Mouse (Mus musculus): ENCODE results near the gene Farp1.

The Farp1 gene

DNA sequence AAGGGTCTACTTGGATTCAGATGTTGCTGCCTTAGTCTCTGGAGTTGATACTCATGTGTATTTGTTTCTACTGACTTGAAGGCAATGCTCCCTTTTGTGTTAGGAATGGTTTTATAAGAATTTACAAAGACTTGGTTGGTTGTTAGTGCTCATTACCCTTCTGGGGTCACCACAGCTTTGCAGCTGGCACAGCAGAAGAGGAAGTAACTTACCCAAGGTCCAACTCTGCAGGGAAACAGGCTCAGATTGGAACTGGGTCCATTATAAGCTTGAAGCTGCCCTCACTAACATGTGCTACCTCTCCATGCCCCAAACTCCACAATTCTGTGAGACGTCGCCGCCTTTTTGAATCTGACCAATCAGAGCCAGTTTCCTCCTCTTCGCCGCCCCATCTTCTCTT lies 22.8 kb downstream of the Farp1 start:
- DNase-seq (ENCODE audit: low spot score), result no peak

DNA sequence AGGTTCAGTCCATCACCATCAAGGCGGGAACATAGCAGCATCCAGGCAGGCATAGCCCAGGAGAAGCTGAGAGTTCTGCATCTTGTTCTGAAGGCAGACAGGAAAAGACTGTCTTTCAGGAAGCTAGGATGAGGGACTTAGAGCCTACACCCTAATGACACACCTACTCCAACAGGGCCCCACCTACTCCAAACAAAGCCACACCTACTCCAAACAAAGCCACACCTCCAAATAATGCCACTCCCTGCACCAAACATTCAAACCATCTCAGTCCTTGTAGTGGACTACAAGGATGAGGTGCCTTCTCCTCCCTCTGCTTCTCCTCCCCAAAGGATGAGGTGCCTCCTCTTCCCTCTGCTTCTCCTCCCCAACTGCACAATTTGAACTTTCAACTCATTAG lies 23.5 kb downstream of the Farp1 start:
- DNase-seq (ENCODE audit: low spot score), result no peak

DNA sequence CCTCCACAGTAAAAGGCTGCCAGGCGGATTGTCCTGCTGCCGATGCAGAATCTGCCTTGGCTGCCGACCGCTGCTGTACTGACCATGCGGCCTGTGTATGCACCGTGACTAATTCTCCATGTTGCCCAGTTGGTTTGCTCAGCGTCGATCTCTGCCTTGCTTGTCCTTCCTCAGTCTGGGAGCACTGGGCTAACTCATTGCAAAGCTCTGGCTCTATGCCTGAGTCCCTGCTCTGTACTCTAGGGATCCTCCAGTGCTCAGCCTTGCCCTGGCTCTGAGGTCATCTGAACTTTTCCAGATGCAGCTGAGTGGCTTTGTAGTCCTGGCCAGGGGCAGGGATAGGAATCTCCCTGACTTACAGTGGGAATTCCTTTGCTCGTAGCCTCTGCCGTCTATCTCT lies 24.3 kb downstream of the Farp1 start:
- peak; percentile 51 for DNase-seq (ENCODE audit: low spot score)

- DNase-seq (ENCODE audit: low spot score), result no peak
These were observed 25.5 kb downstream of the Farp1 start for GRCm38 (mm10) chr14:121060484-121060883.

GRCm38 (mm10) chr14:121061686-121062085 lies 26.7 kb downstream of the Farp1 start:
- peak; percentile 49 for DNase-seq (ENCODE audit: low spot score)

DNA sequence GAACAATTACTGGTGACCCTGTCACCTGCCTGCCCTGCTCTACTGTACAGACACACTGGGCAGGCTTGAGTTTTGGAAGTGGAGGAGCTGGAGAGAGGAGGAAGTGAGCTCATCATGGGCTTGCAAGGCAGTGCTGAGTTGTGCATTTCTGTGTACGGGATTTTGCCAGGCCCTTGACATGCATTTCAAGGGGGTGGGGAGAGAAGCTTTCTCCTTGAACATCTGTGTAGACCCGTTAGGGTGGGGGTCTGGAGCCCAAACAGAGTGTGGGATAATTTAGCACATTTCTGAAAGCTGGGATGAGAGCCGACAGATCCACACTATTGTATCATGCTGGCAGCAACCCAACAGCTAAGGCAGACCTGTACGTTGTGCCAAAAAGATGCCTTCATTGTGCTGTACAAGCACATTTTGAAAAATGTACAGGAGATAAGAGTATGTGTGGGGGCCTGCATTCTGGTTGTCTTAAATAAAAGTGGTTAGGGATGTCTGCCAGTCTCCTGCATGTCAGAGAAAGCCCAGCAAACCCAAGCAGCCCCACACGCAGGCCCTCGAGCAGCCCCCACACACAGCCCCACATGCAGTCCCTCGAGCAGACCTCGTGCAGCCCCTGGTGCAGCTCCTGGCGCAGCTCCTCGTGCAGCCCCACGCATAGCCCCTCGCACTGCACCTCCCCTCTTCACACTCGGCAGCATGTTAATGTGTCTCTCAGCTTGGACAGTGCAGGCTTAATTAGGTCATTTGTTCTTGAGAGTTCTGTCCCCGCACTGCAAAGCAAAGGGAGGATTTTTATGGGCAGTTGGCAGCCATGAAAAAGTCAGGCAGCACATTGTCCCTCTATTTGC lies 27.5 kb downstream of the Farp1 start:
- DNase-seq (ENCODE audit: low spot score), result peak; percentile 55

DNA sequence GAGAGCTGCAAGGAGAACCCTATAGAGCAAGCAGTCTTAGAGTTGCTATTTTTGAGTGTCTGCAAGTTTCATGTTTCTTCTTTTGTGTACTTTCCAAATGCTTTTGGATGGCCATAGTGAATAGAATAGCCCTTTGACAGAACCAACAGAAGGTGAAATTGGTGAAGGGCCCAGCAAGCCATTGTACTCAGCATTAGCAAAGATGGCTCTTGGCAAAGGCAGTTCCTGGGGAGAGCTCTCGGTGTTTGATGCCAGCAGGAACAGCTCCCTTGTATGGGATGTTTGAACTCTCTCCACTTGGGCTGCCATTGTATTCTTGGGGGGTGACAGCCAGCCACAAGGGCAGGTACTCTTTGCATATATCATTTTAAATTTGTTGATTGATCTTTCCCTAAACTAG lies 29.7 kb downstream of the Farp1 start:
- no peak for DNase-seq (ENCODE audit: low spot score)

GRCm38 (mm10) chr14:121073093-121073866 lies 38.3 kb downstream of the Farp1 start:
- DNase-seq (ENCODE audit: low spot score), result no peak

DNA sequence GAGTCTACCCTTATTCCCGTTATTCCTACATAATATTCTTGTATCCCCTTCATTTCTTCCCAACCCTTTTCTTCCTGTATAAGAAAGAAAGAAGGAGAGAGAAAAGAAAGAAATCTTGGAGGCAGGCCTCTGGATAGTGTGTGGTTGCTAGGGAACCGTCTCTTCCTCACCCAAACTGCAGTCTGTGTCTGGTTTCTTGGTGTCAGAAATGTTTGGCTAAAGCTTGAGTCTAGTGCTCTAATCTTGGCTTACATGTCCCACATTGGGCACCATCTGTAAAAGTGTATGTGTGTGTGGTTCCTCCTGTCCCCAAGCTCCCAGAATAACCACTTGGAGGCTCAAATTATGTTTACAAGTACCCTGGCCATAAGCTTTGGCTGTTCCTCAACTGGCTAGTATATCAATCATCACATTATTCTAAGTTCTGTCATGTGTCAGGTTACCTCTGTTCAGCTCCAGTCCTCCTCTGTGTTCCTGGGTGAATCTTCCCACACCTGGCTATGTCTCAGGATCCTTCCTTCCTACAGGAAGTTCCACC lies 39.3 kb downstream of the Farp1 start:
- DNase-seq (ENCODE audit: low spot score), result no peak

DNA sequence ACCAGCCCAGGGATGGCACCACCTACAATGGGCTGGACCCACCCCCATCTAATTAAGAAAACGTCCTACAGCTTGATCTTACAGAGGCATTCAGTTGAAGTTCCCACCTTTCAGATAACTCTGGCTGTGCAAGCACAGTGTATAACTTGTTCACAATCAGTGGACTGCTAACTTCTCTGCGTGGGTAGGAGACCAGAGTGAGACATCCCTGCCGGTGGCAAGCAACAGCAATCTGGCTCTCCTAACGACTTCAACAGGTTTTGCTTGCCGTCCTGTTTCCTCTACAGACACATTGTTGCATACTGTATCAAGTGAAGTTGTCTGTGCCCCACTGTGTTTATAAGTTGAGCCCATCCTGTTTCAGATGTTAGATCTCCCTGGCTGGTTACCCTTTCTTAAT lies 45.7 kb downstream of the Farp1 start:
- DNase-seq (ENCODE audit: low spot score), result no peak

- no peak for DNase-seq (ENCODE audit: low spot score)
These were observed 47.3 kb downstream of the Farp1 start for GRCm38 (mm10) chr14:121082341-121082740.

DNA sequence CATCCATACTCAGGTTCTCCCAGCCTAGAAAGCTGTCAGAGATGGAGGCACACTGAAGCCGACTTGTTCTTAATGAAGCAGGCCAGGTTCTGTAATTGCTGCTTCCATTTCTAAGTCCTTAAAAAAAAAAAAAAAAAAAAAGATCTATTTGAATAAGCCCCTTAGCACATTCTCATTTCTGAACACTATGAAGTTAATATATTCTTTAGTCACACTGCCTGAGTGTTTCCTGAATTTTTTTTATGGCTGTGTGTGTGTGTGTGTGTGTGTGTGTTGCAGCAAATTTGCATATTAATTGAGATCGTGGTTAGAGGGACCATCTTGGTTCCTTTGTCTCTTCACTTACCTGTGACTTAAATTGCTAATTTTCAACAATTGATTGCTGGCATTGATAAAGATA lies 47.8 kb downstream of the Farp1 start:
- DNase-seq (ENCODE audit: low spot score), result no peak

DNA sequence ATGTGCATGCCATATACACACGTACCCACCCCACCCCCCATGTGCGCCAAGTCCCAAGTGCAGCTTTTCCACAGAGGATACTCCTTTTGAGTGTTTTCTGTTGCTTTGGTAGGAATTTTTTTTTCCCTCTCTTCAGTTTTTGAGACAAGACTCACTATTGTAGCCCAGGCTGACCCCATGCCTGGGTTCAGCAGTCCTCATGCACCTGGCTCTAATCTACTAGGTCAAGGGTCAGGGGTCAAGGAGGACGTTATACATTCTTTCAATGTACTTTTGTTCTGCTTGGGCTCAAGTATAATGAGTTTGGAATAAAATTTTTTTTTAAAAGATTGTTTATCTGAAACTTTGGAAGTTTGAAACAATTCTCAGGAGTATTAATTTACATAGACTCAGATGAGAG lies 48.4 kb downstream of the Farp1 start:
- DNase-seq (ENCODE audit: low spot score), result no peak

GRCm38 (mm10) chr14:121092517-121092916 lies 57.5 kb downstream of the Farp1 start:
- DNase-seq (ENCODE audit: low spot score), result no peak

DNA sequence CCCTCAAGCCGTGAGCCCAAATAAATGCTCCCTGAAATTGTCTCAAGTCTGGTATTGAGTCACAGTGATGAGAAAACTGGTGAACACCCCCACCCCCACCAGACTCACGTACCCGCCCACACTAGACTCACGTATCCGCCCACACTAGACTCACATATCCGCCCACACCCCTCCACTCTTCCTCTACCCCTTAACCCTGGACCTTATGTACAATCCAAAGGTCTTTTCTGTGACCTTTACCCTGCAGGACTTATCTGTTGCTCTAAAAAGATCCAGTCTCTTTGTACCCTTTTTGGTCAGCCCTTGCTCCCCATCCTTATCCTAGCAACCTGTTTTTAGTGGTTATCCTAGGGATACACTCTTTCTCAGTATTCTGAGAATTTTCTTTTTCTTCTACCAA lies 58.9 kb downstream of the Farp1 start:
- DNase-seq (ENCODE audit: low spot score), result no peak

GRCm38 (mm10) chr14:121097640-121098435 lies 62.8 kb downstream of the Farp1 start:
- no peak for DNase-seq (ENCODE audit: low spot score)

- peak; percentile 35 for DNase-seq (ENCODE audit: low spot score)
These were observed 64.1 kb downstream of the Farp1 start for GRCm38 (mm10) chr14:121099120-121099519.

GRCm38 (mm10) chr14:121099876-121100275 lies 64.9 kb downstream of the Farp1 start:
- no peak for DNase-seq (ENCODE audit: low spot score)

DNA sequence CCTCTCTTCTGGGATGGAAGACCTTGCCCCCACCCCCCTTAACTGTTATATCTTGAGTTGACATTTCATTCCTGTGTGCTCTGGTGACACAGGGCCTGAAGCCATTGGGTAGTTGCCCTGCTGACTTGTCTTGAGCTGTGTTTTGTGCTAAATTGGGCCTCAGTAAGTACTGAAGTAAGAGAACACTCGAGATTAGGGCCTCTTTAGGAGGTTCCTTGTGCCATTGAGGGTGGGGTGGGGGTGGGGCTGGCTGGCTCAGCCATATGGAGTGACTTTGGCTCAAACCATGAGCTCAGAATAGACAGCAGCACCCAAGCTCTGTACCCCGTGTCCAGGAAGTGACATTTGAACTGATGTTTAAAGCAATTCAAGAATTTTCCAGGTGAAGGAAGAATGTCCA lies 65.8 kb downstream of the Farp1 start:
- no peak for DNase-seq (ENCODE audit: low spot score)

DNA sequence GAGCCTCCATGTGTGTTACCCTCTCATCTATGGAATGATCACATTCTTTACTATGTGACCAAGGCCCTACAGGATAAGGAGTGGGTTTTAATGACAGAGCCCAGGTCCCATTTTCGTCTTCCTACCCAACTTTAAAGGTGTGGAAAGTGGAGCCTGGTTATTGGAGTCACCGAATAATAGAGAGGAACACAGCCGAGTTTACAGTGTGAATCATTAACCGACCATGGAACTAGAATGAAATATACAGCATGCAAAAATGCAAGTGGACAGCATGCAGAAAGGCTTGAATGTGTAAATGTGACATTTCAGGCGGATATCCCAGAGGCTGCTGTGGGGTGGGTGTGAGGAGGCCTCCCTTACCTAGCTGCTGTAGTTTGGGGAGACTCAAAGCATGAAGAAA lies 66.5 kb downstream of the Farp1 start:
- DNase-seq (ENCODE audit: low spot score), result no peak

DNA sequence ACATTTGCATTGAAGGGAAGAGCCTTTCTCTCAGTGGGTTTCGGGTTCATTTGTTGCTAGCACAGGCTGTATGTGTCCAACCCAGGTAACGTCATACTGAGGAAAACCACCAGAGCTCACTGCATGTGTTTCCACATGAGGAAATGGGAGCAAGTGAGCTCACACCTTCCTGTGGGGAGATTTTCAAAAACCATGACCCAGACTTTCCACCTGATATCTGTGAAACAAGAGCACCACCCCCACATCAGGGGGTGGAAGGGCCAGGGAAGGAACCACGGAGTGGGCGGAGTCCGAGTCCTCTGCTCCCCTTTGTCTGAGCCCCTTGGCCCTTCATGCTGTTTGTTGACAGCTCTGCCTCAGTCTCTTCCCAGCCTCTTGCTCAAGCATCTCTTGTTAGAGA lies 67.6 kb downstream of the Farp1 start:
- no peak for DNase-seq (ENCODE audit: low spot score)

GRCm38 (mm10) chr14:121103459-121103858 lies 68.5 kb downstream of the Farp1 start:
- no peak for DNase-seq (ENCODE audit: low spot score)
